Mouse (Mus musculus) thymus, adult 2 months (tissue): Measurements from ENCODE around the gene Gm10961.

Source experiments
- CTCF ChIP-seq: fragments of 200-500 bp; IDR thresholded peaks from 2 replicates; pipeline ENCODE4 v1.5.1; 2012; ENCODE audit warnings: mild to moderate bottlenecking, control low read depth, low read length, moderate library complexity, borderline replicate concordance; ENCODE audit not compliant: control insufficient read depth, poor library complexity, insufficient read depth; ENCODE audit errors: extremely low read depth
- POLR2A ChIP-seq: fragments of 200-500 bp; IDR thresholded peaks from 2 replicates; pipeline ENCODE4 v1.6.1; 2012; ENCODE audit warnings: mild to moderate bottlenecking, low read length, control low read depth, moderate library complexity; ENCODE audit not compliant: control insufficient read depth, poor library complexity, insufficient read depth; ENCODE audit errors: extremely low read depth

DNA sequence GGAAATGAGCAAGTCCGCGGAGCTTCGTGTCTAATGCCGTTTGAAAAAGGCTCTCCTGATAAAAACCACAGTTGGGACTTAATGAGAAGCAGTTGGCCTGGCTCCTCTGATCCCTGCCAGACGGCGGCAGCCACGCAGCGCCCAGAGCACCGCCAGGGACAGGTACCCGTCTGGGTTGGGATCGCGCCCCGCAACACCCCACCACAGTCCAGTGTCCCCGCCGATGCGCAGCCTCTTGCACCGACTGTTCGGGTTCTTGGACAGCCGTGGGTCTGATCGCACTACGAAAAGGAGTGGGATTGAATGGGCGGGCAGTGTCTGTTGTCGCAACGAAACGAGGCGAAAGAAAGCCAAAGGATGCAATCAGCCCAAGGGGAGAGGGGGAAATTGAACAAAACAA lies 34.6 kb upstream of the Gm10961 start:
- TF ChIP-seq CTCF (no peak), POLR2A (no peak)
